Mouse (Mus musculus) midbrain, embryonic 13.5 days (tissue): ENCODE results near the gene Gab3. TPM values are rescaled to one million over a fixed set of nuclear protein-coding genes. Genes with fewer than 3 reads are reported as not detected.
"Not testable (repeated sequence)": the region's sequence is repeated elsewhere in the genome, so short reads cannot be mapped to it uniquely, and the experiment has no call there.

Experiments
- ATAC-seq: fragments of 200-750 bp; cut with Nextera tagmentation; 2 replicates; pipeline ENCODE4 v1.8.0; 2017; ENCODE audit warnings: mild to moderate bottlenecking, moderate TSS enrichment, moderate library complexity
- H3K27ac ChIP-seq: fragments of 300-500 bp; sonication (generic); 2 replicates; pipeline ENCODE4 v1.5.1; 2015; ENCODE audit warnings: inconsistent platforms, mild to moderate bottlenecking, moderate library complexity
- H3K27me3 ChIP-seq: fragments of 300-500 bp; sonication (generic); 2 replicates; pipeline ENCODE4 v1.6.1; 2015; ENCODE audit warnings: mild to moderate bottlenecking, inconsistent platforms
- H3K36me3 ChIP-seq: fragments of 300-500 bp; sonication (generic); 2 replicates; pipeline ENCODE4 v1.6.1; 2015; ENCODE audit warnings: mild to moderate bottlenecking, inconsistent platforms
- H3K4me1 ChIP-seq: fragments of 300-500 bp; sonication (generic); replicated peaks from 2 replicates; pipeline ENCODE4 v1.6.1; 2015; ENCODE audit warnings: inconsistent platforms
- H3K4me2 ChIP-seq: fragments of 300-500 bp; sonication (generic); replicated peaks from 2 replicates; pipeline ENCODE4 v1.6.1; 2015; ENCODE audit warnings: moderate library complexity, mild to moderate bottlenecking, inconsistent platforms
- H3K4me3 ChIP-seq: fragments of 300-500 bp; sonication (generic); replicated peaks from 2 replicates; pipeline ENCODE4 v1.5.1; 2015; ENCODE audit warnings: mild to moderate bottlenecking, inconsistent platforms
- H3K9ac ChIP-seq: fragments of 300-500 bp; sonication (generic); replicated peaks from 2 replicates; pipeline ENCODE4 v1.6.1; 2015; ENCODE audit warnings: mild to moderate bottlenecking, inconsistent platforms
- H3K9me3 ChIP-seq: fragments of 300-500 bp; sonication (generic); 2 replicates; pipeline ENCODE4 v1.6.1; 2016; ENCODE audit warnings: mild to moderate bottlenecking, inconsistent platforms
- WGBS: fragments of 180-500 bp; shearing (Covaris S2); methylation state at CpG from one replicate; pipeline ENCODE4 v1.1.7; 2015; 5-methylcytosine and 5-hydroxymethylcytosine counted together
- polyA plus RNA-seq: library from polyadenylated mRNA; unstranded; fragments of >200 nt; fragmentation: Nextera tagmentation; extraction: Ambion mirVana; gene quantifications from 2 replicates; pipeline ENCODE4 v1.2.1, GENCODE M21; 2015

Gene Gab3
- polyA plus RNA-seq, 1 experiment from 2014 or later, result 1.7 TPM

DNA sequence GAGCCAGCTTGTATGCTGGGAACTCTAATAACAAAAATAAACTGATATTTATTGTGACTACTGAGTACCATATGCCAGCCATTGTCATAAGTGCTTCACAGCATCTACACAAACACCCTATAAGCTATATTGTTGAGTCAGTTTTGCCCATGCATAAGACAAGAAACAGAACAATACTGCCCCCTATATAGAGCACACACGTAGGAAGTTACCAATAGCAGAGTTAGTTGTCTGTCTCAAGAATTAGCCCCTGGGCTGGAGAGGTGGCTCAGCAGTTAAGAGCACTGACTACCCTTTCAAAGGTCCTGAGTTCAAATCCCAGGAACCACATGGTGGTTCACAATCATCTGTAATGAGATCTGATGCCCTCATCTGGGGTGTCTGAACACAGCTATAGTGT is 396 bp upstream of the Gab3 start:
- 15% methylated on average over 1 of the region's 1 CpGs for WGBS
- Histone ChIP-seq H3K9ac (no peak overlapping the region), H3K36me3 (no peaks in the 10 kb centered on the region), H3K4me1 (no peaks in the 10 kb centered on the region), H3K9me3 (no peaks in the 10 kb centered on the region), H3K4me3 (peak overlapping the region; percentile 51; the same call in 1 of the 2 replicates), H3K4me2 (0 out of 2 replicates have a peak overlapping the region, but pooled peaks have one; percentile 59), H3K27me3 (no peaks in the 10 kb centered on the region), H3K27ac (no peak overlapping the region)
- ATAC-seq, result no peak

DNA sequence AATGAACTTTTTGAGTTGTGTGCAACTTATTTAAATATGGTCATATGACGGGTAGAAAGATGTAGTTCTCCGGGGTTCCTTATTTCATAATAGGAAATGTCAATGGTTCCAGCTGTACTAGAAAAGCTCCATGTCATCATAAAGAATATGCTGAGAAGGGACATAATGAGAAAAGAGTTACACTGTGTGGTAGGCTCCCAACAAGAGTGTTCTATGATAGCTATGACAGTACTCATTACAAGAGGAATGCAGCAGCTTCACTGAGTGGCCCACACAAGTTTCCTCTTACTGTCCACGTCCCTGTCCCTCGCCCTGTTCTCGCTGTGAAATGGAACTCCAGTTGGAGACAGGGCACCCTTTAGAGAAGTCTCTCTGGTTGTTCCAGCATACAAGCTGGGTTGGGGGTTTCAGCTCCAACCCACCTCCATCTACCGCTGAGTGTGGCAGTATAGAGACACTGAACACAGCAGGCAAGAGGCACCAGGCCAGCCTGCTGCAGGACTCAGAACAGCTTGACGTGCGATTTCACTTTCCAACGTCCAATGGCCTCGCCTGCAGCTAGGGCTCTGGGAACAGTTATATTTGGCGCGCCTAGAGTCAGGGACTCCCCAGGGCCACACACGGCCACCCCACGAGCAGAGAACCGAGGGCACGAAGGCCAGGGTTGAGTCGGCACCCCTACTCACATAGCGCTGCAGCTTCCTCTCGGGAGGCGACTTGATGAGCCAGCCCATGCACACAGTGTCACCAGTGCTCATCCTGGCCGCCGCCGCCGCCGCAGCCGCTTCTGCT is 1.1 kb downstream of the Gab3 start:
- Histone ChIP-seq H3K27ac (no peak overlapping the region), H3K9me3 (no peaks in the 10 kb centered on the region), H3K9ac (peak overlapping the region; percentile 59), H3K4me3 (peak overlapping the region; percentile 51), H3K4me2 (peak overlapping the region; percentile 59), H3K4me1 (no peaks in the 10 kb centered on the region), H3K27me3 (no peaks in the 10 kb centered on the region), H3K36me3 (no peaks in the 10 kb centered on the region)
- WGBS, result 37% methylated on average over 26 of the region's 26 CpGs
- ATAC-seq, result peak; percentile 94

DNA sequence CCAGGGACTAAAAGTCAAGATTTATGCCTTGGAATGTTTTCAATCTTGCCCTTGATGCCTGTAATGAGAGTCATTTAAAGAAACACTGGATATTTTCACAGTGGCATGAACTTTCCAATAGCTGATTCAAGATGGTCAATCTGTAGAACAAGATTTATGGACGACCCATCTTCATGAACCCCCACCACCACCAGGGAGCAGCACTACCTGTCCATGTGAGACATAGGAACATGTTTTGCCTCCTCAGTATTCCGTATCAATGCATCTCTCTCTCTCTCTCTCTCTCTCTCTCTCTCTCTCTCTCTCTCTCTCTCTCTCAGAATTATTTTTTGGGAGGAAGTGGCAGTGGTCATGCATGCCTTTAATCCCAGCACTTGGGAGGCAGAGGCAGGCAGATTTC is 2.9 kb downstream of the Gab3 start:
- Histone ChIP-seq H3K9ac (no peak overlapping the region), H3K36me3 (no peaks in the 10 kb centered on the region), H3K9me3 (no peaks in the 10 kb centered on the region), H3K4me1 (no peaks in the 10 kb centered on the region), H3K27ac (no peak overlapping the region), H3K27me3 (no peaks in the 10 kb centered on the region), H3K4me3 (no peak overlapping the region), H3K4me2 (no peak overlapping the region)
- 67% methylated on average over 2 of the region's 2 CpGs for WGBS
- ATAC-seq, result no peak

DNA sequence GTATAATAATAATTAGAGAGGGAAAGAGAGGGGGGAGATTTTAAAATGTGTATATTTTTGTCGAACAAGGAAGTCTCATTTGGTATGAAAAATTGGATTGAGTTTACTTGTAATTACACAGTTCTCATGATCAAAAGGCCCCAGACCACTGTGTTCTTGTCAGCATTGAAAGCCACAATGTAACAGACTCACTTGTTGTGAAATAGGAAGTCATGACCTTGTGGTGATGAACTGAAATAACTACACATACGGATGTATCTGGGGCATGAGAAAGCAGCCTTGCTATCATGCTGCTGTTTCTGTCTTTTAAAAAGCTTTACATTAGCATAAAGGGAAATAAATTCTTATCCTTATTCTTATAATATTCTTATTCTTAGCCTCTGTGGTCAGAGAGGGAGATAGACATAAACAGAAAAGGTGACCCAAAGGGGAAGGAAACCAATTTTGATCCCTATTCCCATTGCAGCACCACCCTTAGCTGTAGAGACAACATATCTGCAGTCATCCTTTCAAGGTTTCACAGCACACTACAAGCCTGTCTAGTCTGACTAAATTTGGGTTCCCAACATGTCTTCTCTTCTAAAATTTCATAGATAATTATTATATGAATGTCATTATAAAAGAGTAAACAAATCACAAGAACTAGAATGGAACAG is 29.0 kb downstream of the Gab3 start:
- no peaks in the 10 kb centered on the region for H3K27me3 ChIP-seq
- WGBS, result 95% methylated on average over 2 of the region's 2 CpGs
- H3K4me2 ChIP-seq, result no peak overlapping the region
- no peak overlapping the region for H3K27ac ChIP-seq
- no peak overlapping the region for H3K9ac ChIP-seq
- H3K9me3 ChIP-seq, result no peaks in the 10 kb centered on the region
- no peaks in the 10 kb centered on the region for H3K4me1 ChIP-seq
- ATAC-seq, result no peak
- H3K36me3 ChIP-seq, result no peaks in the 10 kb centered on the region
- H3K4me3 ChIP-seq, result no peak overlapping the region

DNA sequence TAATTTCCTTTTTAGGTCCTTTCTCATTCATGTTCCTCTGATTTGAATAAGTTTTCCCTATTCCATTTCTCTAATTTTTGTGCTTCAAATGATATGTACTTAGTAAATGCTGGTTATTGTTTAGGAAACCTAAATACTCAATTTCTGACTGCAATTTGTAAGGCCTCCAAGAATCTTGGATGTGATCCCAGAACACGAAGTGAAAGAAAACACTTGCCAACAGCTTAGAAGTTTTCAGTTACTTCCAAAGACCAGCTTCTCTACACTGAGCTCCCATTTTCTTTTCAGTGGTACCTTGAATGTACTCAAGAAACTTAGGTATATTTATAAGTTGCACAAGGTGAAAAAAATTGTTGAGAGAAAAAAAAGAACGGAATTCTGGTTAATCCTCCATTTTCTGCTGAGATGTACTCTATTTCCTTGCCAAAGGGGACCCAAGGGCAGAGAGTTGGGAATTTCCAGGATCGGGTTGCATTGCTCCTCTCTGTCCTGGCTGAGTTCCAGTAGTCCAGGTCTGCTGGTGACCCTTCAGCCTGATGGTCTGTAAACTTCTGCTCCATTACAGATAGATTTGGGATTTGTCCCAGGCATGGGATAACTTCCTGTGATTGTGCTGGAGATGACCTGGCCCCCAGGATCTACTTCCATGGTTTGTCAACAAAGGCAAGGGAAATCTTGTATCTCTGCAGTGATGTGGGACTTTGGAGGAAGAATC is 38.2 kb downstream of the Gab3 start:
- no peaks in the 10 kb centered on the region for H3K4me1 ChIP-seq
- H3K27me3 ChIP-seq, result no peaks in the 10 kb centered on the region
- H3K4me2 ChIP-seq, result no peak overlapping the region
- H3K36me3 ChIP-seq, result no peaks in the 10 kb centered on the region
- WGBS, result 74% methylated on average over 3 of the region's 3 CpGs
- ATAC-seq, result no peak
- H3K4me3 ChIP-seq, result no peak overlapping the region
- H3K9me3 ChIP-seq, result no peaks in the 10 kb centered on the region
- no peak overlapping the region for H3K27ac ChIP-seq
- H3K9ac ChIP-seq, result no peak overlapping the region

DNA sequence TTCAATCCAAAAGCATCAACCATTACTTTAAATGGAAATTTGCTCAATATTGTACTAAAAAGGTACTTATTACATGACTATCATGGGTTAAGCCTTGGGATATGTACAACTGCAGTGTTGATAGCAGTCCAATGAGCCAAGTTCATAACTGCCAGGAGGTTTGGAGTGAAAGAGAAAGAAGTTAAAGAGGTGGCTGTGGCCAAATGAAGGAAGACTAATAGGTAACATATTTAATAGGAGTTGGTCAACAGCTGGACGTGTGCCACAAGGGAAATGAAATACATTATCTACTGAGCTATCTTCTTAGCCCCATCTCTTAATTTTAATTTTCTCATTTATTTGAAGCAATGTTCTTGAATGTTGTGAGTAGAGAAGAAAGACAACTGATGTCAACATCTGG is 39.3 kb downstream of the Gab3 start:
- Histone ChIP-seq H3K9ac (no peak overlapping the region), H3K4me2 (no peak overlapping the region), H3K27me3 (no peaks in the 10 kb centered on the region), H3K9me3 (no peaks in the 10 kb centered on the region), H3K4me3 (no peak overlapping the region), H3K27ac (no peak overlapping the region), H3K4me1 (no peaks in the 10 kb centered on the region), H3K36me3 (no peaks in the 10 kb centered on the region)
- 96% methylated on average over 1 of the region's 1 CpGs for WGBS
- ATAC-seq, result no peak

DNA sequence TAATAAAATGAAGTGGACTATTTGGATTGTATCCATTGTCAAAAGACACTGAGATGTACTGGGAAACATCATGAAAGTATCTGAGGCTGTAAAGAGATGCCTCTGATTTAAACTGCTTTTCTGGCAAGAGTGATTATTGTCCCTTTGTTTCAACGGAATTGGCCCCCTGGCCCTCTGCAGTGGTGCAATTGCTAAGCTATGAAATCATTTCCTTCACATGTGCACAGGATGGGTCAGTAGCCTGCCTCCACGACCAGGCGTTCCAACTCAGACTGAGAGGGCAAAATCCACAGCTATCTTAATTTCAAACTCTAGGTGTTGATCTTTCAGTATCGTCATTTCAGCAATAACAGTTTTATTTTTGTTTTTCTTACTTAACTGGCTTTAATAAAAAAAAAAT is 40.7 kb downstream of the Gab3 start:
- Histone ChIP-seq H3K27me3 (no peaks in the 10 kb centered on the region), H3K9me3 (no peaks in the 10 kb centered on the region), H3K36me3 (no peaks in the 10 kb centered on the region), H3K4me3 (no peak overlapping the region), H3K4me1 (no peaks in the 10 kb centered on the region), H3K27ac (no peak overlapping the region), H3K9ac (no peak overlapping the region), H3K4me2 (no peak overlapping the region)
- 76% methylated on average over 4 of the region's 4 CpGs for WGBS
- ATAC-seq, result no peak

DNA sequence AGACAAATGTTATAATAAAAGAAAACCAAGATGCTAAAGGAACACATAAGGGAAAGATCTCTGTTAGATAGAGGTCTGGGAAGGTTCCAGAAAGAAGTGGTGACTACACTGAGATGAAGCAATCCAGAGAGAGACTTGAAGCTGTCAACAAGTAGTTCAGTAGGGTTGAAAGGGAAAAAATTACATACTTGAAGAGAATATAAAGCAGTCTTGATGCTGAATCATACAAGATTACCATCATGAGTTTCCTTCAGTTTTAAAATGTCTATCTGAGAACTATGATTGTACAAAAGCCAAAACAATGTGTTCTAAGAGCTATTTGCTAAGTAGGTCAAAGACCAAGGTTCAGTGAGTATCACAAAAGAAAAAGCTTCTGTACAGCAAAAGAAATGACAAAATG is 48.6 kb downstream of the Gab3 start:
- no peaks in the 10 kb centered on the region for H3K36me3 ChIP-seq
- no peak overlapping the region for H3K9ac ChIP-seq
- H3K4me1 ChIP-seq, result no peaks in the 10 kb centered on the region
- H3K4me2 ChIP-seq, result no peak overlapping the region
- H3K27me3 ChIP-seq, result no peaks in the 10 kb centered on the region
- ATAC-seq, result no peak
- H3K4me3 ChIP-seq, result no peak overlapping the region
- no peak overlapping the region for H3K27ac ChIP-seq
- H3K9me3 ChIP-seq, result no peaks in the 10 kb centered on the region

DNA sequence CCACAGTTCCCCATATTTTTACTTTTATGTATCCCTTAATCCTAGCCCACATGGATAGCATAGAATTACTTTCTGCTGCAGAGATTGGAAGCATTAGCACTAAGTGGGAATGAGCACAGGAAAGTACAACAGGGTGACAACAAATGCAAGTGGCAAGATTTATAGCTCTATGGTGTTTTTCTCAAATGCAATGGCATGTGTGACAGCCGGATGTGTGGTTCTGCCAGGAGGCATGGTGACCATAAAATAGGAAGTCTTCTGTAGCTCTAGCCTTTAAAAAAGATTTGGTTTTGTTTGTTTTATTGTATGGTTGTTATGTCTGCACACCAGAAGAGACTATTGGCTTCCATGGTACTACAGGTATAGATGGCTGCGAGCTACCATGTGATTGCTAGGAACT is 50.1 kb downstream of the Gab3 start:
- no peaks in the 10 kb centered on the region for H3K36me3 ChIP-seq
- no peak overlapping the region for H3K4me2 ChIP-seq
- H3K4me1 ChIP-seq, result no peaks in the 10 kb centered on the region
- WGBS, result 87% methylated on average over 2 of the region's 2 CpGs
- no peak overlapping the region for H3K9ac ChIP-seq
- H3K4me3 ChIP-seq, result no peak overlapping the region
- no peak for ATAC-seq
- H3K27ac ChIP-seq, result no peak overlapping the region
- no peaks in the 10 kb centered on the region for H3K27me3 ChIP-seq
- H3K9me3 ChIP-seq, result no peaks in the 10 kb centered on the region

DNA sequence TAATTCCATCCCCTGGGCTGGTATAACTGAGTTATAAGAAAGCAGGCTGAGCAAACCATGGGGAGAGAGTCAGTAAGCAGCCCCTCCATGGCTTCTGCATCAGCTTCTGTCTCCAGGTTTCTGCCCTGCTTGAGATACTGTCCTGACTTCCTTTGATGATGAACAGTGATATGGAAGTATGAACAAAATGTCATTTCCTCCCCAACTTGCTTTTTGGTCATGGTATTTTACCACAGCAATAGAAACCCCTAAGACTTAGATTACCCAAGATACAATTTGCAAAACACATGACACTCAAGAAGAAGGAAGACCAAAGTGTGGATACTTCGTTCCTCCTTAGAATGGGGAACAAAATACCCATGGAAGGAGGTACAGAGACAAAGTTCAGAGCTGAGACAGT is 51.2 kb downstream of the Gab3 start:
- ATAC-seq, H3K4me2 ChIP-seq, H3K9ac ChIP-seq, H3K27me3 ChIP-seq, H3K4me1 ChIP-seq, H3K9me3 ChIP-seq, H3K27ac ChIP-seq, H3K36me3 ChIP-seq, H3K4me3 ChIP-seq: not testable (repeated sequence)
- WGBS, result 59% methylated on average over 1 of the region's 1 CpGs

DNA sequence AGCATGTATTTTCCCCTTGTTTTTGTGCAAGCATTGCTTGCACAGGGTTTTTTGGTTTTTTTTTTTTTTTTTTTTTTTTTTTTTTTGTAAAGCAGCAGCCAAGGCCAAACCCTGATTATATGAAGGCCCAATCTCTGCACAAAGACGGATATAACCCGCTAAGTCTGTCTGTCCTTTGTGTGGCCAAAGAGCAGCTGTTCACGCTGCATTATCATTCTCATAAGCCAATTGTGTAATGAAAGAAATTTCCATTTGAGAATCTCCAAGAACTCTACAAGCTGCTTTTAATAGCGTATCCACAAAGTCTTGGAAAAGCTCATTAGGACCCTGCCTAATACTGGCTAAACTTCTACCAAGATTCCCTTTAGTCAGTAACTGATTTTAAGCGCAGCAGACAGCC is 101.5 kb downstream of the Gab3 start:
- Histone ChIP-seq H3K4me1 (no peaks in the 10 kb centered on the region), H3K27ac (no peak overlapping the region), H3K4me2 (no peak overlapping the region), H3K4me3 (no peak overlapping the region), H3K9me3 (no peaks in the 10 kb centered on the region), H3K36me3 (no peaks in the 10 kb centered on the region), H3K27me3 (no peaks in the 10 kb centered on the region), H3K9ac (no peak overlapping the region)
- WGBS, result 45% methylated on average over 5 of the region's 5 CpGs
- no peak for ATAC-seq

DNA sequence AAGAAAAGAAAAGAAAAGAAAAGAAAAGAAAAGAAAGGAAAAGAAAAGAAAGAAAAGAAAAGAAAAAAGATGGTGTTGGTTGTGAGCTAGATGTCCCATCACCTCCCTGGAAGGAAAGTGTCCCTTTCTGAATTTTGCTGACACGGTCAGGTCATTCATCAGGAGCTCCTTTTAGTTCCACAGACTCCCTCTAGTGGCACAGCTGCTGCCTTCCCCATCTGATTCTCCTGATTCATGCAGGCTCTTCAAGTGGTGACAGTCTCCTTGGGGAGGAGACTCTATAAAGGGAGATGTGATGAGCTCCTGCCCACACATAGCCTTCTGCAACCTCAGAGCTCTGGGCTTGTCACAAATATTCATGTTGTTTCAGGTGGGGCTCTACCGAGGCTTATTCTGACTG is 122.4 kb downstream of the Gab3 start:
- WGBS, result 16% methylated on average over 1 of the region's 2 CpGs
- H3K27me3 ChIP-seq, H3K4me1 ChIP-seq, H3K9me3 ChIP-seq, H3K36me3 ChIP-seq, H3K9ac ChIP-seq, H3K4me2 ChIP-seq, H3K4me3 ChIP-seq, H3K27ac ChIP-seq, ATAC-seq: not testable (repeated sequence)
